Mouse (Mus musculus) erythroblast, embryonic 14.5 days (primary cell): ENCODE results near the gene Serpina1b. TPM values are rescaled to one million over a fixed set of nuclear protein-coding genes. Genes with fewer than 3 reads are reported as not detected.
"Not testable (repeated sequence)": the region's sequence is repeated elsewhere in the genome, so short reads cannot be mapped to it uniquely, and the experiment has no call there.

ENCODE experiments used
- H3K27me3 ChIP-seq: 2 replicates; pipeline ENCODE4 v1.6.1; 2012; ENCODE audit warnings: inconsistent platforms; ENCODE audit not compliant: control insufficient read depth
- H3K36me3 ChIP-seq: 2 replicates; pipeline ENCODE4 v1.6.1; 2012; ENCODE audit warnings: mild to moderate bottlenecking, inconsistent platforms; ENCODE audit not compliant: control insufficient read depth
- H3K4me1 ChIP-seq: 2 replicates; pipeline ENCODE4 v1.6.1; 2012; ENCODE audit warnings: inconsistent platforms; ENCODE audit not compliant: control insufficient read depth
- H3K4me3 ChIP-seq: replicated peaks from 2 replicates; pipeline ENCODE3; 2012; ENCODE audit warnings: moderate library complexity, mild to moderate bottlenecking, inconsistent platforms
- H3K9me3 ChIP-seq: 2 replicates; pipeline ENCODE4 v1.6.1; 2012; ENCODE audit warnings: low read length, inconsistent platforms, mixed read lengths; ENCODE audit not compliant: control insufficient read depth
- GATA1 ChIP-seq: IDR thresholded peaks from 2 replicates; pipeline ENCODE4 v1.6.1; 2012; ENCODE audit warnings: low read length, inconsistent platforms, mixed read lengths
- TAL1 ChIP-seq: IDR thresholded peaks from 3 replicates; pipeline ENCODE4 v1.6.1; 2012; ENCODE audit warnings: low read length, inconsistent platforms, mixed read lengths
- polyA plus RNA-seq: library from polyadenylated mRNA; stranded (reverse); fragments of >175 nt; gene quantifications from 2 replicates; pipeline ENCODE4 v1.2.3, GENCODE M21; 2012

Gene Serpina1b
- polyA plus RNA-seq, 1 experiment, result not detected

- H3K9me3 ChIP-seq, H3K4me1 ChIP-seq, H3K27me3 ChIP-seq, H3K4me3 ChIP-seq, H3K36me3 ChIP-seq: not testable (repeated sequence)
These were observed 92.2 kb downstream of the Serpina1b start for GRCm38 (mm10) chr12:103737791-103738580.

GRCm38 (mm10) chr12:103735566-103735965, 94.6 kb downstream of the Serpina1b start:
- not testable (repeated sequence) for H3K27me3 ChIP-seq, H3K36me3 ChIP-seq, H3K4me1 ChIP-seq, H3K9me3 ChIP-seq, H3K4me3 ChIP-seq

- H3K4me1 ChIP-seq, H3K4me3 ChIP-seq: not testable (repeated sequence)
These were observed 95.1 kb downstream of the Serpina1b start for GRCm38 (mm10) chr12:103735101-103735500.

GRCm38 (mm10) chr12:103711537-103711936, 118.6 kb downstream of the Serpina1b start:
- no peaks in the 10 kb centered on the region for H3K36me3 ChIP-seq
- no peak for TF ChIP-seq GATA1
- no peak for TF ChIP-seq TAL1
- H3K27me3 ChIP-seq, result no peaks in the 10 kb centered on the region
- H3K9me3 ChIP-seq, result peaks cover 9% of the 10 kb centered on the region; the same call in 1 of the 2 replicates
- no peak overlapping the region for H3K4me3 ChIP-seq
- no peaks in the 10 kb centered on the region for H3K4me1 ChIP-seq

More at GRCm38 (mm10) chr12:103735101-103735500, 95.1 kb downstream of the Serpina1b start:
- not testable (repeated sequence) for H3K36me3 ChIP-seq, H3K9me3 ChIP-seq, H3K27me3 ChIP-seq

- Histone ChIP-seq H3K36me3 (no peaks in the 10 kb centered on the region), H3K9me3 (peaks cover 9% of the 10 kb centered on the region), H3K4me1 (no peaks in the 10 kb centered on the region), H3K27me3 (no peaks in the 10 kb centered on the region), H3K4me3 (no peak overlapping the region)
- TF ChIP-seq GATA1, result no peak
- TF ChIP-seq TAL1, result no peak
These were observed 119.8 kb downstream of the Serpina1b start for GRCm38 (mm10) chr12:103710405-103710804.

GRCm38 (mm10) chr12:103706113-103706512, 124.1 kb downstream of the Serpina1b start:
- Histone ChIP-seq H3K9me3 (peaks cover 27% of the 10 kb centered on the region), H3K27me3 (no peaks in the 10 kb centered on the region), H3K4me1 (no peaks in the 10 kb centered on the region), H3K4me3 (no peak overlapping the region), H3K36me3 (no peaks in the 10 kb centered on the region)
- TF ChIP-seq GATA1 (no peak), TAL1 (no peak)

GRCm38 (mm10) chr12:103705547-103705946, 124.6 kb downstream of the Serpina1b start:
- Histone ChIP-seq H3K4me3 (no peak overlapping the region), H3K27me3 (no peaks in the 10 kb centered on the region), H3K4me1 (no peaks in the 10 kb centered on the region), H3K9me3 (peaks cover 27% of the 10 kb centered on the region), H3K36me3 (no peaks in the 10 kb centered on the region)
- TF ChIP-seq GATA1 (no peak), TAL1 (no peak)

- Histone ChIP-seq H3K27me3 (no peaks in the 10 kb centered on the region), H3K4me3 (no peak overlapping the region), H3K9me3 (peaks cover 34% of the 10 kb centered on the region), H3K36me3 (no peaks in the 10 kb centered on the region), H3K4me1 (no peaks in the 10 kb centered on the region)
- no peak for TF ChIP-seq TAL1
These were observed 129.9 kb downstream of the Serpina1b start for GRCm38 (mm10) chr12:103700144-103700750.

- H3K4me3 ChIP-seq, result no peak within 1 kb of the TSS
- TF ChIP-seq TAL1, result no peak
- TF ChIP-seq GATA1, result no peak
- no peaks in the 10 kb centered on the region for H3K27me3 ChIP-seq
- H3K4me1 ChIP-seq, result no peaks in the 10 kb centered on the region
- no peaks in the 10 kb centered on the region for H3K36me3 ChIP-seq
- H3K9me3 ChIP-seq, result peaks cover 33% of the 10 kb centered on the region
These were observed 134.7 kb downstream of the Serpina1b start, which contains the start of gene Serpina1f for GRCm38 (mm10) chr12:103695429-103695828. Serpina1f (minus strand) TSS chr12:103695529.

GRCm38 (mm10) chr12:103688221-103688814, 141.9 kb downstream of the Serpina1b start:
- H3K4me1 ChIP-seq, result no peaks in the 10 kb centered on the region
- H3K27me3 ChIP-seq, result no peaks in the 10 kb centered on the region
- H3K36me3 ChIP-seq, result no peaks in the 10 kb centered on the region
- TF ChIP-seq GATA1 (no peak), TAL1 (no peak)
- H3K9me3 ChIP-seq, result peaks cover 28% of the 10 kb centered on the region
- no peak overlapping the region for H3K4me3 ChIP-seq
